In the genomic region with DNA sequence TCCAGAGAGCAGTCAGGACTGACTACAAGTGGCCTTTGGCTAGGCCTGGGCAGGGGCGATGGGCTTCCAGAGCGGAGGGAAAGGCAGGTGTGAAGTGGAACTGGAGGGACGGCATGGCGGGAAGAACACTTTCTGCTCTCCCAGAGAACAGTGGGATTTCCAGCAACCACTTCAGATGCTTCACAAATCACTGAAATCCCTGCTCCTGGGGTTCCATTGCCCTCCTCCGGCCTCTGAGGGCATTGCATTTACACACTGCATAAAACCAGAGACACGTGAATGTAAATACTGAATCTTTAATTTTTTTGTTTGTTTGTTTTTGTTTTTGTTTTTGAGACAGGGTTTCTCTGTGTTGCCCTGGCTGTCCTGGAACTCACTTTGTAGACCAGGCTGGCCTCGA, we compare ENCODE assay signal across 8 mouse cellular contexts. TPM values are rescaled to one million over a fixed set of nuclear protein-coding genes. Genes with fewer than 3 reads are reported as not detected.
DNase-seq lines count a peak whose midpoint lies in the region; TF ChIP-seq lines count a peak whose summit lies in the region.

No protein-coding gene starts in this region.

- peak; percentile 76 for TF ChIP-seq CTCF in layer of hippocampus, adult 2 months (conservative IDR thresholded peaks at IDR 0.05)

- H3K4me3 ChIP-seq in layer of hippocampus, adult 2 months = no peak overlapping the region

- peak; percentile 75 to 79 for DNase-seq in cerebellum, postnatal 10 days
- DNase-seq in cerebellum, adult 9-10 months = no peak
- no peak for DNase-seq in layer of hippocampus, adult 2 months (ENCODE audit: low spot score in 2 of 2)
- DNase-seq in layer of hippocampus, adult 18-20 months (ENCODE audit: low spot score in 2 of 2) = no peak
- peak; percentile 77 for DNase-seq in ZHBTc4 (ENCODE audit: low read depth, low spot score)
- DNase-seq in lung, postnatal 25 days (ENCODE audit: low spot score) = peak; percentile 49
- DNase-seq in spleen, postnatal 36 days (ENCODE audit: low spot score in 2 of 2) = no peak
- DNase-seq in ovary, adult 18-20 months (ENCODE audit: low spot score) = no peak

- no peak overlapping the region for H3K27ac ChIP-seq in layer of hippocampus, adult 2 months

RNA-seq across cellular contexts. Expression of a gene that starts 9.0 kb away (rescaled TPM):
- total RNA-seq in layer of hippocampus, adult 2 months (2021) = 10 to 100 TPM; 74.1 to 80.9 TPM
- 10 to 100 TPM; 77.3 to 80.3 TPM for total RNA-seq in layer of hippocampus, adult 18-20 months (2021)

RNA-seq across cellular contexts. Expression of a gene that starts 39.5 kb away (rescaled TPM):
- total RNA-seq in layer of hippocampus, adult 2 months (2021) = 10 to 100 TPM; 23.8 to 30.0 TPM
- 10 to 100 TPM; 24.3 to 27.3 TPM for total RNA-seq in layer of hippocampus, adult 18-20 months (2021)

RNA-seq across cellular contexts. Expression of a gene that starts 50.8 kb away (rescaled TPM):
- total RNA-seq in layer of hippocampus, adult 2 months (2021) = 10 to 100 TPM; 26.5 to 29.4 TPM
- 10 to 100 TPM; 28.5 to 28.6 TPM for total RNA-seq in layer of hippocampus, adult 18-20 months (2021)

RNA-seq across cellular contexts. Expression of a gene that starts 54.1 kb away (rescaled TPM):
- total RNA-seq in layer of hippocampus, adult 2 months (2021) = 10 to 100 TPM; 11.8 to 17.7 TPM
- 10 to 100 TPM; 13.9 to 17.2 TPM for total RNA-seq in layer of hippocampus, adult 18-20 months (2021)

Comparison
In these comparisons a context has a peak if more than half of its experiments do, and no peak if none do; other contexts are left out.
1. DNase-seq: peak in cerebellum, postnatal 10 days (2 of 2), ZHBTc4 (single experiment) and lung, postnatal 25 days (single experiment); none in cerebellum, adult 9-10 months (single experiment), layer of hippocampus, adult 2 months (0 of 2), layer of hippocampus, adult 18-20 months (0 of 2), spleen, postnatal 36 days (0 of 2) and ovary, adult 18-20 months (single experiment).